Mouse (Mus musculus): ENCODE measurements at regions not wholly inside any gene's neighbourhood (a gene's known extent, or its start where the extent isn't known, plus 50 kb on each side); places are given as distances from the start of the nearest gene placed in this dataset.
"Not testable (repeated sequence)": the region's sequence is repeated elsewhere in the genome, so short reads cannot be mapped to it uniquely, and the experiment has no call there.

DNA sequence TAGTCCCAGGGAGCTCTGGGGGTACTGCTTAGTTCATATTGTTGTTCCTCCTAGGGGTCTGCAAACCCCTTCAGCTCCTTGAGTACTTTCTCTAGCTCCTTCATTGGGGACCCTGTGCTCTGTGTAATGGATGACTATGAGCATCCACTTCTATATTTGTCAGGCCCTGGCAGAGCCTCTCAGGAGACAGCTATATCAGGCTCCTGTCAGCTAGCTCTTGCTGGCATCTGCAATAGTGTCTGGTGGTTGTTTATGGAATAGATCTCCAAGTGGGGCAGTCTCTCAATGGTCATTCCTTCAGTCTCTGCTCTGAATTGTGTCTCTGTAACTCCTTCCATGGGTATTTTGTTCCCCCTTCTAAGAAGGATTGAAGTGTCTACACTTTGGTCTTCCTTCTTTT, 144.2 kb upstream of the Slc25a13 start:
- TF ChIP-seq GATA1 (IDR thresholded peaks at IDR 0.05; ENCODE audit: borderline replicate concordance, low read length); FLI1 (IDR thresholded peaks at IDR 0.05; ENCODE audit: low read length): not testable (repeated sequence)

Measured in megakaryocyte, embryonic 14.5 days (primary cell).